Mouse (Mus musculus) heart, embryonic 16.5 days (tissue): ENCODE measurements at regions not wholly inside any gene's neighbourhood (a gene's known extent, or its start where the extent isn't known, plus 50 kb on each side); places are given as distances from the start of the nearest gene placed in this dataset.
A peak's percentile ranks its signal among the peaks of the same experiment; 100 is the strongest.

Experiments used
- ATAC-seq: fragments of 200-750 bp; cut with Nextera tagmentation; replicated peaks from 2 replicates; pipeline ENCODE4 v1.8.0; 2017; ENCODE audit warnings: moderate number of reproducible peaks; ENCODE audit not compliant: insufficient read depth, low FRiP score; ENCODE audit errors: extremely low read depth
- H3K27ac ChIP-seq: fragments of 300-500 bp; sonication (generic); 2 replicates; pipeline ENCODE4 v1.5.1; 2014; ENCODE audit warnings: mild to moderate bottlenecking, low read length, control low read depth, moderate library complexity
- H3K27me3 ChIP-seq: fragments of 300-500 bp; sonication (generic); 2 replicates; pipeline ENCODE4 v1.6.1; 2014; ENCODE audit warnings: low read length, mixed read lengths; ENCODE audit not compliant: control insufficient read depth, insufficient read depth
- H3K36me3 ChIP-seq: fragments of 300-500 bp; sonication (generic); 2 replicates; pipeline ENCODE4 v1.6.1; 2014; ENCODE audit not compliant: control insufficient read depth, insufficient read depth
- H3K4me1 ChIP-seq: fragments of 300-500 bp; sonication (generic); 2 replicates; pipeline ENCODE4 v1.6.1; 2014; ENCODE audit warnings: low read length, mixed read lengths; ENCODE audit not compliant: control insufficient read depth, insufficient read depth
- H3K4me2 ChIP-seq: fragments of 300-500 bp; sonication (generic); 2 replicates; pipeline ENCODE4 v1.6.1; 2014; ENCODE audit warnings: low read depth, mild to moderate bottlenecking, control low read depth, low read length
- H3K4me3 ChIP-seq: fragments of 300-500 bp; sonication (generic); 2 replicates; pipeline ENCODE4 v1.5.1; 2014; ENCODE audit warnings: mild to moderate bottlenecking, control low read depth, low read length
- H3K9ac ChIP-seq: fragments of 300-500 bp; sonication (generic); 2 replicates; pipeline ENCODE4 v1.6.1; 2014; ENCODE audit warnings: low read length, control low read depth
- H3K9me3 ChIP-seq: fragments of 300-500 bp; sonication (generic); replicated peaks from 2 replicates; pipeline ENCODE4 v1.6.1; 2016; ENCODE audit warnings: low read length; ENCODE audit not compliant: control insufficient read depth
- WGBS: fragments of 180-500 bp; shearing (Covaris S2); extraction: QIAGEN DNeasy Blood & Tissue Kit; methylation state at CpG from one replicate; pipeline ENCODE4 v1.1.7; 2014; 5-methylcytosine and 5-hydroxymethylcytosine counted together

GRCm38 (mm10) chr1:137605890-137606663 lies 569.4 kb downstream of the Ptprc start:
- WGBS: 64% methylated on average over 11 of the region's 11 CpGs
- ATAC-seq: no peak
- Histone ChIP-seq H3K9me3 (no peaks in the 10 kb centered on the region), H3K4me2 (no peak overlapping the region), H3K9ac (no peak overlapping the region), H3K4me3 (no peak overlapping the region), H3K27me3 (no peaks in the 10 kb centered on the region), H3K4me1 (no peaks in the 10 kb centered on the region), H3K36me3 (no peaks in the 10 kb centered on the region), H3K27ac (no peak overlapping the region)

GRCm38 (mm10) chr1:137593732-137594131 lies 581.8 kb downstream of the Ptprc start:
- Histone ChIP-seq H3K4me1 (peaks cover 8% of the 10 kb centered on the region), H3K27ac (no peak overlapping the region), H3K27me3 (no peaks in the 10 kb centered on the region), H3K36me3 (no peaks in the 10 kb centered on the region), H3K4me3 (no peak overlapping the region), H3K4me2 (no peak overlapping the region), H3K9ac (no peak overlapping the region), H3K9me3 (no peaks in the 10 kb centered on the region)
- WGBS: 84% methylated on average over 7 of the region's 7 CpGs
- no peak for ATAC-seq

GRCm38 (mm10) chr1:137591891-137592290 lies 583.6 kb downstream of the Ptprc start:
- Histone ChIP-seq H3K4me1 (peaks cover 17% of the 10 kb centered on the region), H3K27ac (no peak overlapping the region), H3K4me2 (no peak overlapping the region), H3K9me3 (no peaks in the 10 kb centered on the region), H3K27me3 (no peaks in the 10 kb centered on the region), H3K4me3 (no peak overlapping the region), H3K36me3 (no peaks in the 10 kb centered on the region), H3K9ac (no peak overlapping the region)
- no peak; the same call in 1 of the 2 replicates for ATAC-seq
- WGBS: 54% methylated on average over 2 of the region's 2 CpGs

GRCm38 (mm10) chr1:137591295-137591694 lies 584.2 kb downstream of the Ptprc start:
- no peaks in the 10 kb centered on the region for H3K36me3 ChIP-seq
- H3K4me3 ChIP-seq: no peak overlapping the region
- no peaks in the 10 kb centered on the region for H3K9me3 ChIP-seq
- H3K4me2 ChIP-seq: no peak overlapping the region
- H3K4me1 ChIP-seq: peaks cover 17% of the 10 kb centered on the region
- H3K27me3 ChIP-seq: no peaks in the 10 kb centered on the region
- no peak overlapping the region for H3K9ac ChIP-seq
- WGBS: 33% methylated on average over 3 of the region's 3 CpGs
- no peak overlapping the region for H3K27ac ChIP-seq
- ATAC-seq: no peak; the same call in 1 of the 2 replicates

- peak overlapping the region; percentile 77 for H3K27ac ChIP-seq
- WGBS: 45% methylated on average over 6 of the region's 6 CpGs
- H3K36me3 ChIP-seq: no peaks in the 10 kb centered on the region
- ATAC-seq: peak; percentile 70
- H3K9me3 ChIP-seq: no peaks in the 10 kb centered on the region
- H3K9ac ChIP-seq: no peak overlapping the region
- H3K4me2 ChIP-seq: no peak overlapping the region
- no peaks in the 10 kb centered on the region for H3K27me3 ChIP-seq
- peaks cover 17% of the 10 kb centered on the region for H3K4me1 ChIP-seq
- H3K4me3 ChIP-seq: no peak overlapping the region
Observed at GRCm38 (mm10) chr1:137588304-137589300, 586.9 kb downstream of the Ptprc start.

- 88% methylated on average over 12 of the region's 12 CpGs for WGBS
- no peak overlapping the region for H3K4me2 ChIP-seq
- no peak overlapping the region for H3K4me3 ChIP-seq
- H3K27me3 ChIP-seq: no peaks in the 10 kb centered on the region
- H3K36me3 ChIP-seq: no peaks in the 10 kb centered on the region
- no peaks in the 10 kb centered on the region for H3K9me3 ChIP-seq
- H3K27ac ChIP-seq: peak overlapping the region; percentile 77
- no peak for ATAC-seq
- H3K4me1 ChIP-seq: peaks cover 17% of the 10 kb centered on the region
- H3K9ac ChIP-seq: no peak overlapping the region
Observed at GRCm38 (mm10) chr1:137587481-137588228, 587.9 kb downstream of the Ptprc start.

GRCm38 (mm10) chr1:137584696-137585095 lies 590.8 kb downstream of the Ptprc start:
- WGBS: 81% methylated on average over 6 of the region's 6 CpGs
- H3K4me1 ChIP-seq: peaks cover 13% of the 10 kb centered on the region
- ATAC-seq: no peak

GRCm38 (mm10) chr1:137584104-137584675 lies 591.3 kb downstream of the Ptprc start:
- Histone ChIP-seq H3K4me1 (peaks cover 13% of the 10 kb centered on the region), H3K9ac (no peak overlapping the region), H3K36me3 (no peaks in the 10 kb centered on the region), H3K9me3 (no peaks in the 10 kb centered on the region), H3K27ac (no peak overlapping the region), H3K4me2 (no peak overlapping the region), H3K27me3 (no peaks in the 10 kb centered on the region), H3K4me3 (no peak overlapping the region)
- 85% methylated on average over 13 of the region's 13 CpGs for WGBS
- ATAC-seq: no peak

More at GRCm38 (mm10) chr1:137584696-137585095, 590.8 kb downstream of the Ptprc start:
- H3K9me3 ChIP-seq: no peaks in the 10 kb centered on the region
- no peak overlapping the region for H3K9ac ChIP-seq
- H3K27me3 ChIP-seq: no peaks in the 10 kb centered on the region
- H3K4me3 ChIP-seq: no peak overlapping the region
- no peaks in the 10 kb centered on the region for H3K36me3 ChIP-seq
- no peak overlapping the region for H3K27ac ChIP-seq
- no peak overlapping the region for H3K4me2 ChIP-seq
